Mouse (Mus musculus) E14TG2a.4 (cell line): ENCODE results near the gene Slc13a4.

Experiments
- CTCF ChIP-seq: conservative IDR thresholded peaks from 2 replicates; pipeline ENCODE4 v1.5.1; 2014; ENCODE audit warnings: low read length
- NANOG ChIP-seq: IDR thresholded peaks from 2 replicates; pipeline ENCODE4 v1.6.1; 2014; ENCODE audit warnings: borderline replicate concordance, low read length, mixed read lengths
- POU5F1 ChIP-seq: IDR thresholded peaks from 2 replicates; pipeline ENCODE4 v1.6.1; 2014; ENCODE audit warnings: low read length, borderline replicate concordance

DNA sequence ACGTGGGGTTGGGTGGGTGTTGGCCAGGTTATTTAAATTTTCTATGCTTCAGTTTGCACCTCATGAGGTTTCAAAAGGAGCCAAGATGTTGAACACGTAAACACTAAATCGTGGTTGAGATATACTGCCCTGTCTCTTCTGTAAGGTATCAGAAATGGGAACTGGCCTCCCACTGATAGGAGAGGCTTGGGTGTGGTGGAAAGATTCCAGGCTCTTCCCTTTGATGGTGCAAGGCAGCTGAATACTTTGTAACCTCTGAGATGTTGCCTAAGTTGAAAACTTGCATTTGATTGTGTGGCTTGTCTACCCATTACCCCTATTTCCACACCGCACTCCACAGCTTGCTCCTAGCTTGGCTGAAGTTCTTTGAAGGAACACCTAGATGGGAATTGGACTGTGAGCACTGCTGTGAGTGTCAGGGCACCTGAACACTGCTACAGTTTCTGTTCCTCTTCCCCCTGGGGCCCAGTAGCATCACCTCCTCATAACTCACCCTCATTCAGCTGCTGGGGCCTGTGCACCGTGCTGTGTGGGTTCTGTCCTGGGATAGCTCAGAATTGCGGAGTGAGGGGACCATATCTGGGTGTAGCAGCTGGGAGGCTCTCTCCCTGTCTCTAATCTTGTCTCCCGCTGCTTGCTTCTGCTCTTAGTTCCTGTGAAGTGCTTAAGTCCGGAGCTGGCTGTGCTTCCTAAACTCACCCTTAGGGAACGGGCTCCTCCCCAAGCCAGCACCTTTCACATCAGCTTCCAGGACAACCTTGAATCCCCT lies 53.6 kb downstream of the Slc13a4 start:
- 0 out of 2 replicates have a peak, but pooled peaks have one; percentile 1 for TF ChIP-seq CTCF
- no peak for TF ChIP-seq POU5F1
- no peak for TF ChIP-seq NANOG
